Mouse (Mus musculus) hindbrain, embryonic 16.5 days (tissue): ENCODE data around the gene Top1. TPM values are rescaled to one million over a fixed set of nuclear protein-coding genes. Genes with fewer than 3 reads are reported as not detected.

Experiments used
- ATAC-seq: fragments of 200-750 bp; cut with Nextera tagmentation; 2 replicates; pipeline ENCODE4 v1.8.0; 2017; ENCODE audit warnings: moderate TSS enrichment, moderate library complexity
- H3K27ac ChIP-seq: fragments of 300-500 bp; sonication (generic); 2 replicates; pipeline ENCODE4 v1.5.1; 2014; ENCODE audit warnings: low read depth, mild to moderate bottlenecking, control low read depth, low read length, moderate library complexity
- H3K27me3 ChIP-seq: fragments of 300-500 bp; sonication (generic); replicated peaks from 2 replicates; pipeline ENCODE4 v1.6.1; 2014; ENCODE audit warnings: low read length; ENCODE audit not compliant: control insufficient read depth, insufficient read depth
- H3K36me3 ChIP-seq: fragments of 300-500 bp; sonication (generic); 2 replicates; pipeline ENCODE4 v1.6.1; 2014; ENCODE audit warnings: mild to moderate bottlenecking, low read length, moderate library complexity, mixed read lengths; ENCODE audit not compliant: control insufficient read depth, insufficient read depth
- H3K4me1 ChIP-seq: fragments of 300-500 bp; sonication (generic); 2 replicates; pipeline ENCODE4 v1.6.1; 2014; ENCODE audit warnings: low read depth, low read length; ENCODE audit not compliant: control insufficient read depth, insufficient read depth
- H3K4me2 ChIP-seq: fragments of 300-500 bp; sonication (generic); 2 replicates; pipeline ENCODE4 v1.6.1; 2014; ENCODE audit warnings: mild to moderate bottlenecking, low read length, control low read depth, moderate library complexity
- H3K4me3 ChIP-seq: fragments of 300-500 bp; sonication (generic); 2 replicates; pipeline ENCODE4 v1.5.1; 2014; ENCODE audit warnings: mild to moderate bottlenecking, low read length, control low read depth, moderate library complexity
- H3K9ac ChIP-seq: fragments of 300-500 bp; sonication (generic); 2 replicates; pipeline ENCODE4 v1.6.1; 2014; ENCODE audit warnings: low read depth, mild to moderate bottlenecking, control low read depth, low read length, moderate library complexity
- H3K9me3 ChIP-seq: fragments of 300-500 bp; sonication (generic); 2 replicates; pipeline ENCODE4 v1.6.1; 2014; ENCODE audit warnings: mild to moderate bottlenecking, low read length, moderate library complexity; ENCODE audit not compliant: control insufficient read depth
- WGBS: fragments of 180-500 bp; shearing (Covaris S2); extraction: QIAGEN DNeasy Blood & Tissue Kit; methylation state at CpG from one replicate; pipeline ENCODE4 v1.1.7; 2014; 5-methylcytosine and 5-hydroxymethylcytosine counted together
- microRNA-seq: library from miRNA; unstranded; fragments of <30 nt; microRNA quantifications from one replicate; pipeline ENCODE4, GENCODE M21; 2017
- polyA plus RNA-seq: library from polyadenylated mRNA; unstranded; fragments of >200 nt; fragmentation: Nextera tagmentation; extraction: Ambion mirVana; gene quantifications from 2 replicates; pipeline ENCODE4 v1.2.1, GENCODE M21; 2015

The Top1 gene
- polyA plus RNA-seq, 1 experiment from 2014 or later, result 55.7 TPM

DNA sequence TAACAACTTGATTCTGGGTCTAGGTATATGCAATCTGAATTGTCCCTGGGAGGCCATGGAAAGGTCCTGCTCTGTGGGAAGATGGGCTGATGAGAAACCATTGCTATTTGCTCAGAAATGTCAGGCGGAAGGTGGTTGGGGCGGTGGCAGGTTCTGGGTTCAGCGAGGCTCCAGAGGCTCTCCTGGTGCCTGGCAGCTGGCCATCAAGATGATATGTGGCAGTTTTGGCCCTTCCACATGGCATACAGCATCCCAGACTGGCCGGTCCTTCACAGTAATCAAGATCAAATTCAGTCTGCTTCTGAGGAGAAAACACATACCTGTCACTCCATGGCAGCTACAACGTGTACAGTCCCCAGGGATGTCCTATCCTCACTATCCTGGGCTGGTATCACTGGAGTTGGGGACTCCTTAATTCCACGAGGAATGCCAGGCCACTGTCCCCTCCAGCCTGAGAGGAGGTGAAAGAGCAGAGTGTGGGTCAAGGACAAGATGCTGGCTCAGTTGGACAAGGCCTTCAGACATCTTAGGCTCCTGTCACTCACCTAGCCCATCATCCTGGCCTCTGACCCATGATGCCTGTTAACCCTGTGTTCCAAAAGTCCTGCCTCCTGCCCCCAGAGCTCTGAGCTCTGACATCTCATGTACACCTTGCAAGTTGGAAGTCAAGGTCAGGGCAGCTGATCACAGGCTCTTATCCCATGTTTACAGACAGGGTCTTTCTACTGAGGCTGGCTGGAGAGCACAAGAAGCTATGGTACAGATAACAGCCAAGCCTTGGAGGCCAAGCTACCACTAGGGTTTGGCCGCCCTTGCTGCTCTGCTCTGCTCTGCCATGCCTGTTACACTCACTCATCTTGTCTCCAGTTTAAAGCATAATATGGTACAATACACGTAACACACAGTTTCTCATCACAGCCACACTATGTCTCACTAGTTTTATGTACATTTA, 125.9 kb downstream of the Top1 start:
- Histone ChIP-seq H3K4me2 (no peak overlapping the region), H3K27ac (no peak overlapping the region), H3K9ac (no peak overlapping the region), H3K27me3 (no peaks in the 10 kb centered on the region), H3K9me3 (no peaks in the 10 kb centered on the region), H3K4me3 (no peak overlapping the region), H3K4me1 (no peaks in the 10 kb centered on the region; the same call in 1 of the 2 replicates), H3K36me3 (no peaks in the 10 kb centered on the region; the same call in 1 of the 2 replicates)
- 89% methylated on average over 8 of the region's 8 CpGs for WGBS
- no peak for ATAC-seq

Small RNA genes lying within 50 kb of the gene (microRNA-seq; reads per million reads assigned to microRNA genes)
- gene Gm23968, result not detected

Other genes with a start within 250 kb of the Top1 start
- 41.5 and 54.8 TPM in 2 replicates for gene Plcg1, start 85.4 kb downstream of the Top1 start, polyA plus RNA-seq
- 19.9 and 21.0 TPM in 2 replicates for gene Zhx3, start 227.1 kb downstream of the Top1 start, polyA plus RNA-seq
- 0.43 and 0.66 TPM in 2 replicates for gene Lpin3, start 234.8 kb downstream of the Top1 start, polyA plus RNA-seq